Mouse (Mus musculus) central nervous system, embryonic 18 days (tissue): ENCODE data around the gene Mgst1. TPM values are rescaled to one million over a fixed set of nuclear protein-coding genes. Genes with fewer than 3 reads are reported as not detected.

Source experiments
- polyA plus RNA-seq: library from polyadenylated mRNA; depleted of rRNA; stranded (reverse); fragments of >200 nt; gene quantifications from 2 replicates; pipeline ENCODE4 v1.2.3, GENCODE M21; 2012; rRNA removed

Mgst1 gene
- polyA plus RNA-seq: 29.3 and 36.4 TPM in 2 replicates

GRCm38 (mm10) chr6:138139930-138140329 is at the start of gene Mgst1:
TSS of gene Mgst1 (plus strand) at chr6:138140316.

Other genes with a start within 250 kb of the Mgst1 start
- gene Slc15a5, start 60.4 kb upstream of the Mgst1 start, polyA plus RNA-seq: 0.19 TPM in 1 of 2 replicates, not detected in the other